Mouse (Mus musculus): ENCODE data around the gene Mpc1.
"Not testable (repeated sequence)": the region's sequence is repeated elsewhere in the genome, so short reads cannot be mapped to it uniquely, and the experiment has no call there.

Gene Mpc1

GRCm38 (mm10) chr17:8278356-8278755, 4.3 kb upstream of the Mpc1 start:
- no peak for DNase-seq (ENCODE audit: low spot score in 2 of 2)

DNA sequence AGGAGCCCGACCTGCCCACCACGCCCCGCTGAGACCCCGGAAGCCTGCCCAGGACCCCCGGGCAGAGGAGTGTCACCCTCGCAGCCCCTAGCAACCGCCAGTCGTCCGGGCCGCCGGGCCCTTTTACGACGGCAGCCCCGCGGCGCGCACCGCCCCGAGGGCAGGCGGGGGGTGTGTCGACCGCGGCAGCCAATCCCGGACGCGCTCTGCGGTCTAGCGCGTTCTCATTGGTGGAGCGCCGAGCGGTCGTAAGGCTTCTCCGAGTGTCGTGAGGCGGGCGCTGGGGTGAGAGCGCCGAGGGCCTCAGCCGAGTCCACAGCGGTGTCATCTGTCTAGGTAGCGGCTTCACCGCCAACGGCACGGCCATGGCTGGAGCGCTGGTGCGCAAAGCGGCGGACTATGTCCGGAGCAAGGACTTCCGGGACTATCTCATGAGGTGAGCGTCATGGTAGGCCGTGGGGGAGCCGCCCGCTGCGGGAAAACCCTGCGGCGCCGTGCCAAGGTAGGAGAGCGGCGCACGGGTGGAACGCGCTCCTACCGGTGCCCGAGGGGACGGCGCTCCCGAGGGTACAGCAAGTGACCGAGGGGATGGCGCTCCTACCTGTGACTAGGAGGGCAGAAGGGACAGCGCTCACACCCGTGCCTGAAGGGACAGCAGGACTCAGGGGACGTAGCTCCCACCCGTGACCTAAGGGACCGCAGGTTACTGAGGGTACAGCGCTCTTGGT, 986 bp downstream of the Mpc1 start:
- DNase-seq (ENCODE audit: low spot score in 2 of 2), result peak; percentile 93 to 94

- peak in 1 of 2 experiments; percentile 31 for DNase-seq (ENCODE audit: low spot score in 2 of 2)
These were observed 1.6 kb downstream of the Mpc1 start for GRCm38 (mm10) chr17:8284254-8284661.

DNA sequence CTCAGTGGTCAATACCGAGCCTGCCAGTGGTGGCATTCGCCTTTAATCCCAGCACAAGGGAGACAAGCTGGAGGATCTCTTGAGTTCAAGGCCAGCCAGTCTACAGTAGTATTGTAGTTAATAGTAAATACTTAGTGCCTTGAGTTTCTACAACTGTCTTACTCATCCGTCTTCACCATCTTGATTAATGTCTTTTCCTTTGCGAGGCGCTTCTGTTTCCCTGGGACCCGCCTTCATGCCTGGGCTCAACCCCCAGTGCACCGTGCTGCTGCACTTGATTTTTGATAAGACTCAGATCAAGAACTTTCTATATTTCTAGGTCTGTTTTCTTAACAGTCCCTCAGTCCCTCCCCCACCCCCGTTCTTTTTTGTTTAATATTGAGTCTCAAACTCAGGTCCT, 2.4 kb downstream of the Mpc1 start:
- no peak for DNase-seq (ENCODE audit: low spot score in 2 of 2)

GRCm38 (mm10) chr17:8286987-8287386, 4.3 kb downstream of the Mpc1 start:
- DNase-seq (ENCODE audit: low spot score in 2 of 2), result no peak

DNA sequence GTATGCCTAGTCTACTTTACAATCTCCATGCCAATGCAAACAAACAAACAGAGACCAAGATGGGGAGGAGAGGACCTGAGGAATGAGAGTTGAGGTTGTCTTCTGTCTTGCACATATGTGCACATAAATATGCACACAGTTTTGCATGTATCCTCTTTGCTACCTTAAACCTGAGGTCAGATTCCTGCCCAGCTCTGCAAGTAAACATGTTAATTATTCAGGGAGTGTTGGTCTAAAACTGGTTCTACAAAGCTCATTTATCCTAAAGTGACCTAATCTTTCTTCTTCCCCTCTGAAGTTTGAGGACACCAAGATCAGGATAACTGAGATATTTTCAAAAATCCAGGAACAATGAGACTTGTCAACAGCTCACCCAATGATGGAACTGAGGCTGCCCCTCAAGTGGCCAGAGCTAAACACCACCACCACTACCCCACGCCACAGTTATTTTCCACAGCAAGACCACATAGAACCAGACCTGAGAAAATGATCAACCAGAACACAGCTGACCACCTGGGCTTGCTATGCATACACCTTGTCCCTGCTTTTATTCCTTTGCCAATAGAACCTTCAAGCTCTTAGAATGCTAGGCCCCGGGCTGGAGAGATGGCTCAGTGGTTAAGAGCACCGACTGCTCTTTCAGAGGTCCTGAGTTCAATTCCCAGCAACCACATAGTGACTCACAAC, 7.4 kb downstream of the Mpc1 start:
- DNase-seq (ENCODE audit: low spot score in 2 of 2), result no peak

DNA sequence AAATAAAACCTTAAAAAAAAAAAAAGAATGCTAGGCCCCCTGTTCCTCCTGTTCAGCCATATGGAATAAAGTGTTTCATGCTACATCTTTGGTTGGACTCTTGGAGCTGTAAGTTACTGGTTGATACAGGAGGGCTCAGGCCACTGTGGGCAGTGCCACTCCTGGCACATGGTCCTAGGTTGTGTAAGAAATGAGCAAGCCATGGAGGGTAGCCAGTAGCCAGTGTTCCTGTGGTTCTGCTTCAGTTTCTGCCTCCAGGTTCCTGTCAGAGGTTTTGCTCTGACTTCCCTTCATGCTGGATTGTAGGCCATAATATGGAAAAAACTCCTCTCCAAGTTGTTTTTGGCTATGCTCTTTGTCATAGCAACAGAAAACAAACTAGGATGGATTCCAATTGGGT, 8.0 kb downstream of the Mpc1 start:
- no peak for DNase-seq (ENCODE audit: low spot score in 2 of 2)

- DNase-seq (ENCODE audit: low spot score in 2 of 2), result no peak
These were observed 13.1 kb downstream of the Mpc1 start for GRCm38 (mm10) chr17:8295825-8296224.

- DNase-seq (ENCODE audit: low spot score in 2 of 2), result no peak
These were observed 13.7 kb downstream of the Mpc1 start for GRCm38 (mm10) chr17:8296313-8296844.

- DNase-seq (ENCODE audit: low spot score in 2 of 2), result no peak
These were observed 15.0 kb downstream of the Mpc1 start for GRCm38 (mm10) chr17:8297746-8298145.

- DNase-seq (ENCODE audit: low spot score in 2 of 2), result no peak
These were observed 15.6 kb downstream of the Mpc1 start for GRCm38 (mm10) chr17:8298281-8298680.

GRCm38 (mm10) chr17:8299524-8299923, 16.8 kb downstream of the Mpc1 start:
- DNase-seq (ENCODE audit: low spot score in 2 of 2), result no peak

DNA sequence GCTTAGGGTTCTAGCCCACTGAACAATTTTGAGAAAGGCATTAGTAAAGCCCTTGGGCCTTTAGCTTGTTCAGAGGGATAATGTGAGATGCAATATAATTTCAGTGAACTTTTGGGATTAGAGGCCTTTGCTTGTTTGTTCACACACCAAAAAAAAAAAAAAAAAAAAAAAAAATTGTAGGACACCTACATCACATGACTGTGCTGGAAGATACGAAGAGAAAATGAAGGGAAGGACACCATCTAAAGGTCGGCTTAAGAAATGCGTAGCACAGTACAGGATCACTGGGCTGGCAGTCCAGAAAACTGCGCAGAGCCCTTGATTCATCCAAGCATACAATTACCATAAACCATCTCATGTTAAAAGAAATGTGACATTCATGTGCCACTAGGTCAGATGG, 18.8 kb downstream of the Mpc1 start:
- no peak for DNase-seq (ENCODE audit: low spot score in 2 of 2)

DNA sequence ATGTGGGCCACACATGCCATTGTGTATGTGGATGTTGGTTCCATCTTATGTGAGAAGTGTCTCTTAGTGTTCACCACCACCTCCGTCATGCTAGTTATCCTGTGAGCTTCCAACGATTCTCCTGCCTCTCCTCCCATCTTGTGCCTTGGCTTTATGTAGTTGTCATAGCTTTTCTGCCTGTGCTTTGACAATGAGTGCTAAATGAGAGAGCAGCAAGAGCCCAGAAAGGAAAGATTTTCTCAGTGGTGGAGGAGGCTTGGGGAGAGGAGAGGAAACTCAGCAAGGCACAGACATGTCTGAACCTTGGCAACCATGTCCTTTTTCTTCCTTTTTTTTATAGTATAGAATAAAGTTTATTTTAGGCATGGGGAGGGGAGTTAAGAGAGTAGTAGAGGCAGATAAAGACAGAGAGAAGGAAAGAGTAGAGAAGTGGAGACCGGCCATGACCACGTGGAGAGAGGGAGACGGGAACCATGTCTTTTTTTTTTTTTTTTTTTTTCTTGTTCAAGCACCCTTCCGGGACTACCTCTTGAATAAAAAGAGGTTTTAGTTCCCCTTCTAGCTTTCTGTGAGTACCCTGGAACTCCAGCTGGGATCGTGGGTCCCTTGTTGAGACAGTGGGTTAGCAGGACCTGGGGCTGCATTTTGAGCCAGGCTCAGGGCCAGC, 20.2 kb downstream of the Mpc1 start:
- no peak for DNase-seq (ENCODE audit: low spot score in 2 of 2)

DNA sequence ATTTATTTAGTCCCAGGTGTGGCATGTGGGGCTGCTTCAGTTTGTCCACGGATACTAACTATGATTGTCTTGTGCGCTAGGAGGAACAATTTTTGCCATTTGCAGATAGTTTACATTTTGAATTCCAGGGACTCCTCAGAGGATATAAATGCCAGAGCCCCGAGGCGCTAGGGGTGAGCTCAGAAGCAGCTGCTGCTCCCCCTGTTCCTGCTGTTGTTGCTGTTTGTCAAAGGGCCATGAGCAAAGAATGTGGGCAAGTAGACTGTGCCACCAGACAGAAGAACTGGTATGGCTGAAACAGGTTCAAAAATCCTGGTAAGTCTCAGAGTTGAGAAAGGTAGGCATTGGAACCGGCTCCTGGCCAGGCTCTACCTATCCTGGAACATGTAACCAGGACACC, 21.0 kb downstream of the Mpc1 start:
- DNase-seq (ENCODE audit: low spot score in 2 of 2), result no peak

DNA sequence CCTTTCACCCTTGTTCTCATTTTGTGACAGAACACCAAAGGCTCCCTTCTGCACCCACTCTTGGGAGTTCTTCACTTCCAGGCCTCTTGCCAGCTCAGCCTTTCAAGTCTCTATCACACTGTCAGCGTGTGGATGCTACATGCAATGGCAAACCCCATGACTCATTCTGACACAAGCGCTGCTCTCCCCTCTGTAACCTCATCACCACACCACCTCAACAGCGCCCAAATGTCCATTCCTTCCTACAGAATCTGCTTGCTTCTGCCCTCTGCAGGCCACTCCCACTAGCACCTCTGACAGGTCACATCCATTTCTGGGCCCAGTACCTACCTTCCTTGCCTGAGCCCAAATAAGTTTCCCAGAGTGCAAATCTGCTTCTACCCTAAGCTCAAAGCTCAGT, 23.1 kb downstream of the Mpc1 start:
- DNase-seq (ENCODE audit: low spot score in 2 of 2), result no peak

DNA sequence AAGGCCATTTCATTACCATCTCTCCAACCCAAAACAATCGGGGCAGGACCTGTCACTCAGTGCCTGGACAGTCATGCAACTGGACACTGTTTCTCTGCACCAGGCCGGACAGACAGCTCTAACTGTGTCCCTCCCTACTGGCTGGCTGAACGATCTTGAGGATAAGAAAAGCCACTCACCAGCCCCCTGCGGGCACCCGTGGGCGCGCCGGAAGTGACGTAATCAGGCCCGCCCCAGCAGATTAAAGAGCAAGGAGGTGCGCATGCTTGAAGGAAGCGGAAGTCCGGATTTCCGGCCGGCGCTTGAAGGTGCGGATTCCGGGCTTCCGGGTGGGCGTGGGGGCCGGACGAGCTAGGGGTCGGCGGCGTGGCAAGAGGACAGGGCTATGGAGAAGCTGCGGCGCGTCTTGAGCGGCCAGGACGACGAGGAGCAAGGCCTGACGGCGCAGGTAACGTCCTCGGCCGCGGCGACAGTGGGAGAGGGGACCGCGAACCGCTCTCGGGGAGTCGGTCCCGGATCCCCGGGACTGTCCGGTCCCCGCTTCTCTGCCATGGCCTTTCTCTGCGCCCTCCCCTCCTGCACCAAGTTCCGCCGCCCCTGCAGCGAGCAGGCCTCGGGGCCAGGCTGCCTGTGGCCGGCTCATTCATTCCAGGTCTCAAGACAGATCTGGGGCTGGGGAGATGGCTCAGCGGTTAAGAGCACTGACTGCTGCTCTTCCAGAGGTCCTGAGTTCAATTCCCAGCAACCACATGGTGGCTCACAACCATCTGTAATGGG, 28.3 kb downstream of the Mpc1 start, which contains the start of gene Sft2d1:
Sft2d1 (plus strand) TSS at position 265 of the 777 bp plus-strand sequence.
- DNase-seq (ENCODE audit: low spot score in 2 of 2), result peak; percentile 92 to 96

- DNase-seq (ENCODE audit: low spot score in 2 of 2), result no peak
These were observed 29.0 kb downstream of the Mpc1 start for GRCm38 (mm10) chr17:8311751-8312150.

DNA sequence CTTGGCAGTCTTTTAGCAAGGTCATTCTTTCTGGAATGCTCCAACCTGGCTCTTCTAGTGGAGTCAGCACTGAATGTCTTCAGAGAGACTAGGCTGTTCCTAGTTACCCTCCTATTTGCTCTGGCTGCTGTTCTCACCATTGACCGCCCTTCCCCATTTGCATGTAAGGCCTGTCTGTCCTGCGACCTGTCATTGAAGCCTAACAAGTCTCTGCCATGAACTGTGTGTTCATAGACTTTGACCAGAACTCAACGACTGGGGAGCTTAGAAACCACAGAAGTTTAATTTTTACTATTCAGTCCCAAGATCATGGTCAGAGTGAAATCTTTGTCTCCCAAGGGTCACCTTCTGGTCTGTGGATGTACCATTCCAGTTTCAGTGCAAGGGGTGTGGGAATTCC, 31.3 kb downstream of the Mpc1 start:
- DNase-seq (ENCODE audit: low spot score in 2 of 2), result no peak

DNA sequence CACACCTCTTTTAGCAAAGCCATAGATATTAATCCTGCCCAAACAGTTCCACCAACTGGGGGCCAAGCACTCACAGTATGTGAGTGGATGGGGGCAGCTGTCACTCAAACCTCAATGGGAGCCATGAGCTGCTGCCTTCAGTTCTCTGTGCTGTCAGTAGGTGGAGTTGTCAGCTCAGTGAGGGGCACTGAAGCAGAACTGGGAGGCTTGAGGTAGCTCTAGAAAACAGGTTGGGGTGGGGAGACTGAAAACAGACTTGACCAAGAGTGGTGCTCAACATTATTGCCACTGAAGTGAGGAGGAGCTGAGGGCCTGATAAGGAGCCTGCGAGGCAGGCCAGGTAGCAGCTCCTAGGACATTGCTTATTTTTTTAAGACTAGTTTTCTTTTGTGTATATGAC, 33.5 kb downstream of the Mpc1 start:
- DNase-seq (ENCODE audit: low spot score in 2 of 2), result peak in 1 of 2 experiments; percentile 19

- DNase-seq (ENCODE audit: low spot score in 2 of 2), result not testable (repeated sequence)
These were observed 44.2 kb downstream of the Mpc1 start for GRCm38 (mm10) chr17:8326877-8327276.

Measured in thymus, postnatal 10 days (tissue).